Comparison of ENCODE assay signal across 11 mouse cellular contexts in the genomic region with DNA sequence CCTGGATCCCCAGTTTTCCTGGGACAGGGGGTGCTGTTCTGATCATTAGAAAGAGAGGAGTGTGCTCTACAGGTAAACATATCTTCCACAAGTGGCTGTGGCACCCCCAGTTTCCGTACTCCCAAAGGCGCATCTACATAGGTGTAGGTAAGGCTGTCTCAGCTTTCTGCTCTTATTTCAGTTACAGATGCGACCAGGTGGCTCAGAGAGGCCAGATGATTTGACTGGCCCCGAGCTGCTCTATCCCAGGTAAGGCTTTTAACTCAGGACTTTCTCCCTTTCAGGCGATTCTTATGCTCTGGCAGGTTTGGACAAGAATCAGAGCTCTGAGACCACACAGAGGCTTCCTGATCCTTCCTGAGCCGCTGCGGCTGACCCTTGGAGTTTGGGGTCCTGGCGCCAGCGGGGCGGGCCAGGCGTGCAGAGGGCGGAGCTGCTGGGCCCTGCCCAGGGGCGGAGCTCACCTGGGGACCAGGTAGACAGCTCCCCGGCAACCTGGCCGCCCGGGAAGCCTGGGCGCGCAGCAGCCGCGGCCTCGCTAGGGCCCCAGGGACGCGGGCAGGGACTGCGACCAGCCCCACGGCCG. TPM values are rescaled to one million over a fixed set of nuclear protein-coding genes. Genes with fewer than 3 reads are reported as not detected.
DNase-seq lines count a peak whose midpoint lies in the region; ATAC-seq lines count a peak whose summit lies in the region.
"Had no signal": no experiment of that assay in that cellular context is flagged by ENCODE, and none has a peak within 500 bp of the region (broad histone marks: within the 10 kb centered on the region; RNA-seq: fewer than 3 reads in every experiment).

A gene (plus strand): TSS at position 461 of the 586 bp plus-strand sequence.

- WGBS in heart, embryonic 14.5 days: 5% methylated on average over 26 of the region's 26 CpGs
- 2% methylated on average over 26 of the region's 26 CpGs for WGBS in embryonic facial prominence, embryonic 11.5 days

- H3K4me1 ChIP-seq in heart, embryonic 14.5 days (ENCODE audit: control insufficient read depth in 2 of 2, insufficient read depth in 2 of 2, low read length in 2 of 2): peaks cover 3 to 13% of the 10 kb centered on the region in 2 experiments; a peak in 3 of 4 replicates
- H3K4me1 ChIP-seq in embryonic facial prominence, embryonic 11.5 days (ENCODE audit: control insufficient read depth, insufficient read depth, low read length): peaks cover 4% of the 10 kb centered on the region; the same call in 1 of the 2 replicates

- no peak for DNase-seq in heart, postnatal 25 days (ENCODE audit: low spot score)
- DNase-seq in embryonic facial prominence, embryonic 11.5 days (ENCODE audit: low spot score): peak; percentile 40
- peak; percentile 52 to 70 for DNase-seq in kidney, postnatal 25 days
- peak; percentile 40 for DNase-seq in lung, postnatal 14 days
- DNase-seq in frontal cortex, postnatal 10 days (ENCODE audit: low spot score in 2 of 2): no peak
- no peak for DNase-seq in spleen, postnatal 10 days (ENCODE audit: low spot score in 2 of 2)
- DNase-seq in testis, postnatal 10 days (ENCODE audit: low spot score): no peak

- intact Hi-C loops in heart, postnatal 25 days (cut with DNase I): loop anchor here (2.0 to 5.0 kb wide), 2 partner anchors 43 to 143 kb away; a partner anchor contains a TSS

- no peak within 1 kb of the TSS; a peak in 1 of 4 replicates for H3K4me3 ChIP-seq in heart, embryonic 14.5 days (ENCODE audit: control insufficient read depth in 1 of 2, insufficient read depth in 1 of 2, low read depth in 1 of 2, low read length in 2 of 2)
- peak within 1 kb of the TSS; percentile 21 for H3K4me3 ChIP-seq in embryonic facial prominence, embryonic 11.5 days (ENCODE audit: low read depth, low read length)
- H3K4me3 ChIP-seq: forebrain, embryonic 15.5 days; neural tube, embryonic 13.5 days had no signal

- peak within 1 kb of the TSS; percentile 29 for H3K4me2 ChIP-seq in heart, embryonic 14.5 days (ENCODE audit: low read length)
- H3K4me2 ChIP-seq in embryonic facial prominence, embryonic 11.5 days (ENCODE audit: low read depth, low read length): peak within 1 kb of the TSS; percentile 40
- H3K4me2 ChIP-seq: forebrain, embryonic 15.5 days; neural tube, embryonic 13.5 days had no signal

- no peaks in the 10 kb centered on the region for H3K9me3 ChIP-seq in heart, embryonic 14.5 days (ENCODE audit: control insufficient read depth, low read length)
- no peaks in the 10 kb centered on the region for H3K9me3 ChIP-seq in embryonic facial prominence, embryonic 11.5 days (replicated peaks; ENCODE audit: control insufficient read depth, low read length)
- H3K9me3 ChIP-seq: forebrain, embryonic 15.5 days; neural tube, embryonic 13.5 days had no signal

- no peaks in the 10 kb centered on the region for H3K36me3 ChIP-seq in heart, embryonic 14.5 days (ENCODE audit: control insufficient read depth, insufficient read depth, low read length)
- H3K36me3 ChIP-seq in embryonic facial prominence, embryonic 11.5 days (replicated peaks; ENCODE audit: control insufficient read depth, insufficient read depth, low read depth, low read length): no peaks in the 10 kb centered on the region
- H3K36me3 ChIP-seq: forebrain, embryonic 15.5 days; neural tube, embryonic 13.5 days had no signal

- no peak within 1 kb of the TSS for H3K27ac ChIP-seq in heart, embryonic 14.5 days (replicated peaks in 1 of 2; ENCODE audit: control insufficient read depth in 1 of 2, insufficient read depth in 1 of 2, low read depth in 2 of 2, low read length in 2 of 2)
- H3K27ac ChIP-seq in embryonic facial prominence, embryonic 11.5 days (replicated peaks; ENCODE audit: low read depth, low read length): no peak within 1 kb of the TSS
- H3K27ac ChIP-seq: forebrain, embryonic 15.5 days; neural tube, embryonic 13.5 days had no signal

- no peak for ATAC-seq in heart, embryonic 14.5 days (ENCODE audit: insufficient number of reproducible peaks, insufficient read depth, low FRiP score, low read depth)
- ATAC-seq in embryonic facial prominence, embryonic 11.5 days (replicated peaks; ENCODE audit: insufficient number of reproducible peaks, low FRiP score, low TSS enrichment, low read depth): 0 out of 2 replicates have a peak, but pooled peaks have one; percentile 25
- ATAC-seq: forebrain, embryonic 15.5 days had no signal

- no peak within 1 kb of the TSS for H3K9ac ChIP-seq in heart, embryonic 14.5 days (ENCODE audit: low read length)
- H3K9ac ChIP-seq in embryonic facial prominence, embryonic 11.5 days (replicated peaks; ENCODE audit: low read length): peak within 1 kb of the TSS; percentile 13; the same call in 1 of the 2 replicates
- H3K9ac ChIP-seq: forebrain, embryonic 15.5 days; neural tube, embryonic 13.5 days had no signal

- H3K27me3 ChIP-seq in heart, embryonic 14.5 days (ENCODE audit: control insufficient read depth, insufficient read depth, low read length): peaks cover 45% of the 10 kb centered on the region
- peaks cover 15% of the 10 kb centered on the region for H3K27me3 ChIP-seq in embryonic facial prominence, embryonic 11.5 days (ENCODE audit: control insufficient read depth, insufficient read depth, low read length)

RNA-seq across cellular contexts. Expression of the gene that starts here (rescaled TPM):
- 0.20 and 0.43 TPM in 2 replicates for polyA plus RNA-seq in heart, embryonic 14.5 days (2014; fragmentation: Nextera tagmentation; extraction: Ambion mirVana)
- not detected for total RNA-seq in heart, postnatal 25 days (2021)
- polyA plus RNA-seq in embryonic facial prominence, embryonic 11.5 days (2014; fragmentation: Nextera tagmentation; extraction: Ambion mirVana): 1.1 and 1.3 TPM in 2 replicates
- total RNA-seq: CH12.LX had no signal

Comparison
In these comparisons a context has a peak if more than half of its experiments do, and no peak if none do; other contexts are left out.
1. DNase-seq: peak in embryonic facial prominence, embryonic 11.5 days (single experiment), kidney, postnatal 25 days (2 of 2) and lung, postnatal 14 days (single experiment); none in heart, postnatal 25 days (single experiment), frontal cortex, postnatal 10 days (0 of 2), spleen, postnatal 10 days (0 of 2) and testis, postnatal 10 days (single experiment).